Mouse (Mus musculus) inflammation-experienced regulatory T-cells, adult 6 months (primary cell): ENCODE data around the gene Prdm1. TPM values are rescaled to one million over a fixed set of nuclear protein-coding genes. Genes with fewer than 3 reads are reported as not detected.
A peak's percentile ranks its signal among the peaks of the same experiment; 100 is the strongest.

Experiments
- ATAC-seq: one replicate; pipeline ENCODE4 v1.8.0; 2017
- polyA plus RNA-seq, 3 experiments: library from polyadenylated mRNA; unstranded; fragments of 100-300 nt; shearing (Covaris generic); gene quantifications; one replicate each; pipeline ENCODE4 v1.2.1; 2017

Prdm1 gene
- polyA plus RNA-seq, 3 experiments from 2014 or later: 11.2 to 27.7 (median 12.4) TPM

GRCm38 (mm10) chr10:44492815-44493525 is 35.3 kb downstream of the Prdm1 start:
- ATAC-seq: no peak

DNA sequence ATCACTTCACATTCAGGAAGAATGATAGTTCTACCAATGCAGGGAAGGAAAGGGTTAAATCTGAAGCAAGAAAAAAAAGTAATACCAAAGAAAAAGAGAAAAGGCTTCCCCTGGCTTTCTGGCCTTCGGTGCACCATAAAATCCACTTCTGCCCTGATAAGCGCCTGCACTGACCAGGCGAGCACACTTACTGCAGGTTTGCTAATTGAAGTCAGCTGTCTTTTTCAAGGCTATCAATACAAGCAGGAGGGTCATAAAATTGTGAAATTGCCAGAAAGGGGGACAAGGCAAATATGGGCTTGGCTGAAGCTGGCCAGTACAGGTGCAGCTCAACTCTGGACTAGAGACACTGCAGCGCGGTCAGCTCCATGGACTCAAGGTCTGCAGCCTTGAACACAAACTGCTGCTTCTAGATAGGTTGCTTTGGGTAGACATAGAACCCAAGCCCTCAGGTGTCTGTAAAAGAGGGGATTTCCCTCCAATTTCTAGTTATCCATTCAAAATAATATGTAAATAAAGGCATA is 37.3 kb downstream of the Prdm1 start:
- no peak for ATAC-seq

GRCm38 (mm10) chr10:44487132-44487531 is 41.2 kb downstream of the Prdm1 start:
- ATAC-seq: no peak

- ATAC-seq: no peak
Observed at GRCm38 (mm10) chr10:44484077-44484476, 44.2 kb downstream of the Prdm1 start.

- ATAC-seq: peak; percentile 99
Observed at GRCm38 (mm10) chr10:44483116-44483515, 45.2 kb downstream of the Prdm1 start.

DNA sequence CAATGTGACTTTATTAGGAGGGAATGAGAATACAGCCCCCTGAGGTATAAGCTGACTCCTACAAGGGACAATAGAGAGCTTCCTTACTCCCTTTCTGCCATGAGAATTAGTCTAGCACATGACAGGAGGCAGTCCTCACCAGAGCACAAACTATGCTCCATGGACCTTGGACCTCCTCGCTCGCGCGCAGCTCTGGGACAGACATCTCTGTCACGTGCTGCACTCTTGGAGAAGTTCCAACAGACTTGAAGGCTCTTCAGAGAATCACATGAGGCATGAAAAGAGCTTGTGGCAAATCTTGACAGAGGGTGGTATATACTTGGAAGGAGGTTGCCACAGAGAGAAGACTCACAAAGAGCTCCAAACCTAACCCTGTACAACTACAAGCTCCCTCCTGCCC is 46.9 kb downstream of the Prdm1 start:
- ATAC-seq: no peak

- no peak for ATAC-seq
Observed at GRCm38 (mm10) chr10:44479286-44479685, 49.0 kb downstream of the Prdm1 start.

DNA sequence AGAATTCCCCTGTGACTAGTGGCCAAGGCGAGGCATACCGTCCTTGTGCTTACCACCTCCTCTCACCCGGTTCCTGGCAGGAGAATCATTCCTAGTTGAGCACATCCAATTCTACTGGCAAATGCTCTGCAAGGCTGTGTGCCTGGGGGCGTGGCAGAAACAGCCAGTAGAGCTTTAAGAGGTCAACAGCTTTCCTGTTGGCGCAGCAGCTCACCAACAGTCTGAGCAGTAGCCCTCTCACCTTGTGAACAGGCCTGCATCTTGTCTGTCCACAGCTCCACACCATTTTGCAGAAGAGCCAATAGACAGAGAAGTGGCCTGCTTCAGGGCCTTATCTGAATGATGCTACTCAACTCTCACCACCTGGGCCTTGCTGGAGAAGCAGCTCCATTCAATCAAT is 50.2 kb downstream of the Prdm1 start:
- ATAC-seq: no peak

DNA sequence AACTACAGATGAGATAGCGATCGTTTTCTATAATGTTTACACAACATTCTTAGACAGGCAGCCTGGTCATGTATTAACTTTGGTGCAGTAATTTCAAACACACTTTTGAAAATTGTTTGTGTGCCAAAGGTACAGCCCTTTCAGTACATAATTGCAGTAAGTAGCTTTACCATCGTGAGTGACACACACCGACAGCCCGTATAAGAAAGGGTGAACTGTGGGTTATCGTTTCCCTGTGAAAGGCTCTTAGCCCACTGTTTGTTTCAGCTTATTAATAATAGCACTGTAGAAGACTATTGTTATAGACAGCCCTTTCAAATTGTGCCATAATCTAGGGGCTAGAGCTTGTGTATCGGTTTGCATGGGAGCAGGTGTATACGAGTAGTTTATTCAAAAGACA is 51.1 kb downstream of the Prdm1 start:
- ATAC-seq: no peak

GRCm38 (mm10) chr10:44476523-44476922 is 51.8 kb downstream of the Prdm1 start:
- no peak for ATAC-seq

- no peak for ATAC-seq
Observed at GRCm38 (mm10) chr10:44475376-44475775, 52.9 kb downstream of the Prdm1 start.

GRCm38 (mm10) chr10:44474256-44474655 is 54.0 kb downstream of the Prdm1 start:
- ATAC-seq: no peak

DNA sequence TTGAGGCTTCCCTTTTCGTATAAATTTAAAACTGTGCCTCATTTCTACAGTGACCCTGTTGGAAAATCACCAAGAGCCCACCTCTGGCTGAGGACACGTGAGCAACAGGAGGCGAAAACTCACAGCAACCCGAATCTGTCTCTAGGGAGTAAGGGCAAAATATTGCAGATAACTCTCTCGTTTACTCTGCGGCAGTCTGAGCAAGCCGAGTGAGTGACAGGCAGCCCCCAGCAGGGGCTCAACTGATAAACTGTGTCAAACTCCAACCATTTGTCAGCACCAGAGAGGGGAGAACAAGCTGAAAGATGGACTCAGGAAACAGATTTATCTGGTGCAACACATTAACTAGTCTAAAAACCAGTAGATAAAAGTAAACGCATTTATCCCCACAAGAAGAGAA is 62.7 kb downstream of the Prdm1 start:
- no peak for ATAC-seq

GRCm38 (mm10) chr10:44464563-44464962 is 63.7 kb downstream of the Prdm1 start:
- no peak for ATAC-seq

GRCm38 (mm10) chr10:44463856-44464255 is 64.4 kb downstream of the Prdm1 start:
- ATAC-seq: no peak

- ATAC-seq: no peak
Observed at GRCm38 (mm10) chr10:44462351-44462750, 66.0 kb downstream of the Prdm1 start.

GRCm38 (mm10) chr10:44461063-44461462 is 67.2 kb downstream of the Prdm1 start:
- ATAC-seq: no peak

DNA sequence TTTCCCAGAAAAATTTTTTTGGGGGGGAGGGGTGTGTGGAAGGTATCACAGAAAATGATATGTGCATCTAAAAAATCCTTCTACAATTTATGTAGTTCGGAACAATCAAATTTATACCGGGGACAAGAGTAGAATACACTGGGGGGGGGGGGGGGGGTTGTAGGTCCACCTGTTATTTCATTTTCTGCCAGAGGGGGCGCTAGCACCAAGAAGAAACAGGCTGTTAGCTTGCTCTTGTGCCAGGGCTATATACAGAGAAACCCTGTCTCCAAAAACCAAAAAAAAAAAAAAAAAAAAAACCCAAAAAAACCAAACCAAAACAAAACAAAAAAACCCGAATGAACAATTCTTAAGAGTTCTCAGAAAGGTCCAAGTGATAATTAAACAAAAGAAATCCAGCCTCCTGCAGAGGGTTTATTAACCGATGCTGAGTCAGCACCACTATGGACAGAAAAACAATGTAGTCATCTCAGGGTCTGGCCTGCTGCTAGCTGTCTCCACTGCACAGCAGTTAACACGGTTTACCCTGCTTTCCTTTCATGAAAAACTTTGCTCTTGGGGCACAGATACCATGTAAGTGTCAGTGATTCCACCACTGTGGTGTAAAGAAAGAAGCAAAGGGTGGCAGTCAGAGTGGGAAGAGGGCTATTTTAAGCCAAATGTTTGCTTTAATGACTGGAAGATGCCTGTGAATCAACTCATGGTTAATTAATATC is 68.0 kb downstream of the Prdm1 start:
- ATAC-seq: no peak

GRCm38 (mm10) chr10:44459321-44460000 is 68.8 kb downstream of the Prdm1 start:
- no peak for ATAC-seq

- peak; percentile 86 for ATAC-seq
Observed at GRCm38 (mm10) chr10:44458534-44459315, 69.6 kb downstream of the Prdm1 start.

DNA sequence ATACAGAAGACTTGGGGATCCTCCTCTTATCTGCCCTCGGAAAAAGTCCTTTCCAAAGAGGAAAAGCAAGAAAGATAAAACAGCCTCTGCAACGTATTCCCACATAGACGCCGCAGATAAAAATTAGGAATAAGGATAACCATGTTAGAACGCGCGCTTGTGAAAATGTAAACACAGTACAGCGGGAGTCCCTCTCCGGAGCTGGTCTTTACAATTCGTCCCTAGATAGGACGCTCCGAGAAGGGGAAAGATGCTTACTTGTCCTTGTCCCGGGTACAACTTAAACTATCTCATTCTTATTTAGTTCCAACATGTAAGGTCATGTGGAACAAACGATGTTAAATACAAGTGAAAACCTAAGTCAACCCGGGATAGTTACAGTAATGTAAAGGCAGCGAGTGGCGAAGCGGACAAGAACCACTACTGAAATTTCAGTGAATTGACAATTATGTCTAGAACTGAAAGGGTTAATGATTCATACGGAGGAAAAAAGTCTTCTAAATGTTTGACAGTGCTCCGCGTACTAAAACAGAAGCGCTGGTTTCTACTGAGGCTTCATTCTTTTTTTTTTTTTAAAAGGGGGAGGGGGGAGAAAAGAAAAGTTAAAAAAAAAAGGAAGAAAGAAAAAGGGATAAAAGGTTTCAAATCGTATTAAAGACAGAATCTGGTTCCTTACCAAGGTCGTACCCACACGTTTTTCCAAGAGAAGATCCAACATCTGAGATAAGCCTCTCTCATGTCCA is 70.3 kb downstream of the Prdm1 start:
- no peak for ATAC-seq
